Mouse (Mus musculus) kidney, adult 8-10 months (tissue): ENCODE results near the gene Pecr.
"Not testable (repeated sequence)": the region's sequence is repeated elsewhere in the genome, so short reads cannot be mapped to it uniquely, and the experiment has no call there.

Experiments
- DNase-seq, 2 experiments: peaks; one replicate each; pipeline ENCODE4 v3.0.0; 2022

Gene Pecr

DNA sequence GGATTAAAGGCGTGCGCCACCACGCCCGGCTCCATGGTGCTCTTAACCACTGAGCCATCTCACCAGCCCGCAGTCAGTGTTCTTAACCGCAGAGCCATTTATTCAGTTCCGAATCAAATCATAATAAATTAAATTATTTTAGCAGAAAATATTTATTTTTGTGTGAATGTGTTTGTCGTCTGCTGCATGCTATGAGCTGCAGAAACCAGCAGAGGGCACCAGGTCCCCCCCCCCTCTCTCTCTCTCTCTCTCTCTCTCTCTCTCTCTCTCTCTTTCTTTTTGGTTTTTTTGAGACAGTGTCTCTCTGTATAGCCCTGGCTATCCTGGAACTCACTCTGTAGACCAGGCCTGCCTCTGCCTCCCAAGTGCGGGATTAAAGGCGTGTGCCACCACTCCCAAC lies 51.5 kb downstream of the Pecr start:
- DNase-seq: not testable (repeated sequence)

GRCm38 (mm10) chr1:72228974-72229373 lies 55.1 kb downstream of the Pecr start:
- DNase-seq: no peak

- DNase-seq: no peak
These were observed 56.6 kb downstream of the Pecr start for GRCm38 (mm10) chr1:72227546-72227945.

DNA sequence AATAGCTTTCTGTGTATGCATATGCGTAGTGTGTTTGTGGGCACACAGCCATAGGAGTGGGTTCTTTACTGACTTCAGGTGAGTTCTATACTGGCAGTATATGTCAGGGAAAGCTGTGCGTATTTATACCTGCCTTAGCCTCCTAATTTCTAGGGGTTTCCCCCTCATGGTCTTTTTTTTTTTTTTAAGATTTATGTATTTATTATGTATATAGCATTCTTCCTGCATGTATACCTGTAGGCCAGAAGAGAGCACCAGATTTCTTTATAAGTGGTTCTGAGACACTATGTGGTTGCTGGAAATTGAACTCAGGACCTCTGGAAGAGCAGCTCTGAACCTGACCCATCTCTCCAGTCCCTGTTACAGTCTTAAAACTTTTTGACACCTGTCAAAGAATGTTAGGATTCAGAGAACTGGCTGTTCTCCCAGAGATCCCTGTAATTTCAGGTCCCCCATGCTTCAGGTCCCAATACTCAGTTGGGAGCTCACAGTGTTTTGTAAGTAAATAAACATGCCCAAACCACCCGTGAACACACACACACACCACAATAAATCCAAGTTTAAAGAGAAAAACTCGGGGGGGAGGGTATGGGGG lies 57.1 kb downstream of the Pecr start:
- no peak for DNase-seq

DNA sequence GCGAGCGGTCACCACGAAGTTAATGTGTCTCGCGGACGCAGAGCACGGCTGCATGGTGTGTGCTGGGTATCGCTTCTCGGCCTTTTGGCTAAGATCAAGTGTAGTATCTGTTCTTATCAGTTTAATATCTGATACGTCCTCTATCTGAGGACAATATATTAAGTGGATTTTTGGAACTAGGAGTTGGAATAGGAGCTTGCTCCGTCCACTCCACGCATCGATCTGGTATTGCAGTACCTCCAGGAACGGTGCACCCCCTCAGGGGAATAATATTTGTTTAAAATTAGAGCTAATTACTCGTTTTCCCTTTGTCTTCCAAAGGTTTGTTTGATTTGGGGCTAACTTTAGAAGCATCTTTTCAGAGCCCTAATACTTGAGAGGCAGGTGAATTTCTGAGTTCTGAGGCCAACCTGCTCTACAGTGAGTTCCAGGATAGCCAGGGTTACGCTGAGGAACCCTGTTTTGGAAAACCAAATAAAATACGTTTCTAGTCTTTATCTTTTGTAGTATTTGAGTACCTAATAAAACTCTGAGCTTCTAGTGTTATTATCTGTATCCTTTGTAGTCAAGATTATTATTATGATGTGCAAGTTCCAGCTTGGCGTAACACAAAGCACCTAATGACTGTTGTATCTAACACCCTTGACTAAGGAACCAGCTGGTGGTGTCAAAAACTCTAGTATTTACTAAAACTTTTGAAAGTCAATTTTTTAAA lies 57.8 kb downstream of the Pecr start:
- DNase-seq: peak in 1 of 2 experiments; percentile 45

DNA sequence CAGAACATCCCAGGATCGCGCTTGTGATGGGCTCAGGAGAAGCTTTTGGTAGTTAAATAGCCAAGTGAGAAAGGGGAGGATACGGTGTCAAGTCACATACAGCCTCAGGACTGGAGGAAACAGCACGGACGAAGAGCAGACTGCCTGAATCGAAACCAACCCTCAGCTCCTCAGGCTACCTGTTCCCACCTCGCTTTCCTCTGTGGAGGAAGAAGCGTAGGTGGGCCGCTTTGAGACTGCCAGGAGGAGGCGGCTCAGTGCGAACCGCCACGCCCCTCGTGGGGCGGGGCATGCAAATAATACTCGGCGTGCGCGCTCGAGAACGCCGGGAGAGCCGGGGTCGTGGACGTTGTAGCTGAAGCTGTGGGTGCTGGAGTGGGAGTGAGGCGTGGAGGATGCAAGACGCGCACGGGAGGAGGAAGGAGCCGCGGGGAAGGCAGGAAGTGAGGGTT lies 58.4 kb downstream of the Pecr start:
- peak; percentile 77 to 80 for DNase-seq

DNA sequence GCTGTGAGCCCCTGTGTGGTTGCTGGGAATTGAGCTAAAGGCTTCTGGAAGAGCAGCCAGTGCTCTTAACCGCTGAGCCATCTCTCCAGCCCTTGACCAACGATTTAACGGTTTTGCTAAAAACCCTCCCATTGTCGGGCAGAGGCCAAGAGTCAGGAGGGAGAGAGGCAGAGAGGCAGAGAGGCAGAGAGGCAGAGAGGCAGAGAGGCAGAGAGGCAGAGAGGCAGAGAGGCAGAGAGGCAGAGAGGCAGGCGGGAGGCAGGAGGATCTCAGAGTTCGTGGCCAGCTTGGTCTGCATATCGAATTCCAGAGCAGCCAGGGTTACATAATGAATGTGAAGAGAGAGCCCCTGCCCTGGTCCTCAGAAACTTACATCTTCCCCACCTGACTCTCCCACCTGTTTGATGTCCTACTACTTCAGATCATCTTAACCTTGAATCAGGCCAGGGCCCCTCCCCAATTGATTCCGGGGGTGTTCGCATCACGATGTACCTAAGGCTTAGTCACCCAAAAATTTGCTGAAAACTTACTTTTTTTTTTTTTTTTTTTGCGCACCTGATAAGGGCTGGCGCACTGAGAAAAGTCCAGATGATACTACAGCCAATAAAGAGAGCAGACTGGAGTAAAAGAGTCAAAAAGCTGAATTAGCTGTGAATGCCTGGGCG lies 58.9 kb downstream of the Pecr start:
- DNase-seq: no peak

- no peak for DNase-seq
These were observed 64.1 kb downstream of the Pecr start for GRCm38 (mm10) chr1:72220008-72220407.

DNA sequence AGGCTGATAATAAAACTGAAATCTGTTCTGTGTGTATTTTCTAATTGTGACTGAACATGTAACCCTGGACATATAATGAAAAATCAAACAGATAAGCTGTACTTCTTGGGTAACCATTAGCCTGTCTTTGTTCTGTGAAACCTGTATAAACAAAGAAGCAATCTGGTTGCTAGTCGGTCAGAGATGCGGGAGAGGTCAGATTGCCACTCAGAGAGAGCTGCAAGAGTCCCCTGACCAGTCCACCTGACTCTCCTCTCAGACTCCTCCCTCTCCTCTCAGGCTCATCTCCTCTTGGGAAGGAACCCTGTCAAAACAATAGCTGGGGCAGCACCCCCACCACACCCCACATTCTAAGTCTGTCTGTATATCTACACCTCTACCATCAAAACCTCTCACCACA lies 65.0 kb downstream of the Pecr start:
- no peak for DNase-seq

- DNase-seq: no peak
These were observed 65.5 kb downstream of the Pecr start for GRCm38 (mm10) chr1:72218626-72219025.

DNA sequence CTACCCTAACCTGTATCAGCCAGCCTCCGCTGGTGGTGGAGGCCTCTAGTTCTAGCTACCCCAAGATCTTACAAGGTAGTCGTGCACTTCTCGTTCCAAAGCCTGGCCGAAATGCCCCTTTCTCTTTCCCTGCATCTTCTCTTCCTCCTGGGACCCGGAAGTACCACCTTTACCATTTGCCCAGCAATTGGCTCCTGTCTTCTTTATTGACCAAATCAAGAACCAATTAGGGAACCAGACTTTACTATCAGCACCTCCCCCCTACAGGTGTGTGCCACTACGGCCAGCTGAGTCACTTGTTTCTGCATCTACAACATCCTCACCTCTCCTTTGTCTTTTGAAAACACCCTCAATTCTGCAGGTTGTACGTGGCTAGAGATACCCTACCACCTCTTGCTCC lies 67.4 kb downstream of the Pecr start:
- DNase-seq: no peak

GRCm38 (mm10) chr1:72215174-72215573 lies 68.9 kb downstream of the Pecr start:
- no peak for DNase-seq

GRCm38 (mm10) chr1:72214470-72214961 lies 69.6 kb downstream of the Pecr start:
- DNase-seq: no peak

DNA sequence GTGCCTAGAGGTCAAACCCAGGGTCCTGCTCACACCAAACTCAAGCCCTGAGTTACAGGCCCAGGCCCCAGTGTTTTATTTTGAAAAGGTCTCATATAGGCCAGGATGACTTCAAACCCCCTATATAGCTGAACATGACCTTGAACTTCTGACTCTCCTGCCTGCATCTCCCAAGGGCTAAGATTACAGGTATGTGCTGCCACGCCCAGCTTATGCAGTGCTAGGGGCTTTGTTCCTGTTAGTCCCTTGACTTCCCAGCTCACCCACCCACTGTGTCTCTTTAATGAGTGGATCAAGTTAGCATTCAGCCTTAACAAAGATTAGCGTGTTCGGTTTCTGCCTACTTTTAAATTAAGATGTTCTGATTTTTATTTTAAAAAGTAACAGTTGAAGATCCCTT lies 70.2 kb downstream of the Pecr start:
- no peak for DNase-seq

GRCm38 (mm10) chr1:72211701-72212699 lies 72.1 kb downstream of the Pecr start, which contains the start of gene Mreg:
Gene Mreg, minus strand, starts transcription at chr1:72212307.
- DNase-seq: peak in 1 of 2 experiments; percentile 52

DNA sequence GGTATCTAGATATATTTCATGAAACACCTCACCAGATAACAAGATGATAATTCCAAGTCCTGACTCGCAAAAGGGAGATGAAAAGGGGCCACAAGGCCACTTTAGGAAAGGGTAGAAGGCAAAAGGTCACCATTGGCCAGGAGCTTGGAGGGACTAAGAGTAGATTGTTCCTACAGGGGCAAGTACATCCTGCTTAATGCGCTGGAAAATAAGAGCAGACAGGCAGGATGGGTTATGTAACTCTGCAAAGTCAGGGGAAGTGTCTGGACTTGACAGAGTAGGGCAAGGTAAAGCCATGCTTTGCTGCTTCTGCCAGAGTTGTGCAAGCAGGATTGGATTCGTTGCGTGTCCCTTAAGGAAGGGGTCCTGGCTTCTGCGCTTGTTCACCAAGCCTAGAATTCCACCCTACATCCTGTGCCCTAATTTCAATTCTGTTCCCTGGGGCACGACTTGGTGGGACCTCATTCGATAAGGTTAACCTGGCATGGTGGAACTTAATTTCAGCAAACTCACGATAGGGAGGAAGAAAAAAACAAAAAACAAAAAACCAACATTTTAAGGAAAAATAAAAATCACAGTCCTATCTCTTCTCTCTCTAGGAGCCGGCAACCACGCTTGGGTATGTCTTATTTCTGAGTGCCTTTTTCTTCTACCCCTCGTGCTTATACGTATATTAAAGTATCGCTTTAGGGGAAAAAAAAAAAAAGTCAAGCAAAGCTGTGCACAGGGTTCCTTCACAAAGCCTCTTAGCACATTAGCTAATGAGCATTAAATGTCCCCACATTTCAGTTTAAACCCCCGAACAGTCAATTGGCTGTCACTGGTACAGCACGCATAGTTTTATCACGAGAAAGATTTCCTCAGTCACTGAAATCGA lies 73.1 kb downstream of the Pecr start:
- no peak for DNase-seq
